Mouse (Mus musculus): ENCODE results near the gene Olfr747.
"Not testable (repeated sequence)": the region's sequence is repeated elsewhere in the genome, so short reads cannot be mapped to it uniquely, and the experiment has no call there.

The Olfr747 gene

GRCm38 (mm10) chr14:50693106-50693505 is at the start of gene Olfr747:
Gene Olfr747, minus strand, starts transcription at chr14:50693206.
- no peak for DNase-seq (ENCODE audit: low spot score)

GRCm38 (mm10) chr14:50741584-50741983 is 48.6 kb upstream of the Olfr747 start:
- no peak for DNase-seq (ENCODE audit: low spot score)

- DNase-seq (ENCODE audit: low spot score): no peak
These were observed 47.3 kb upstream of the Olfr747 start for GRCm38 (mm10) chr14:50740334-50740733.

- not testable (repeated sequence) for DNase-seq (ENCODE audit: low spot score)
These were observed 29.4 kb upstream of the Olfr747 start for GRCm38 (mm10) chr14:50722371-50722770.

- DNase-seq (ENCODE audit: low spot score): peak; percentile 35
These were observed 26.9 kb upstream of the Olfr747 start for GRCm38 (mm10) chr14:50719875-50720274.

- no peak for DNase-seq (ENCODE audit: low spot score)
These were observed 14.1 kb upstream of the Olfr747 start, which contains the start of gene Olfr748 for GRCm38 (mm10) chr14:50707073-50707472. Gene Olfr748, plus strand, starts transcription at chr14:50707373.

GRCm38 (mm10) chr14:50646783-50647182 is 46.2 kb downstream of the Olfr747 start, which contains the start of gene Olfr746:
Gene Olfr746, plus strand, starts transcription at chr14:50647083.
- DNase-seq (ENCODE audit: low spot score): no peak

GRCm38 (mm10) chr14:50639088-50639487 is 53.9 kb downstream of the Olfr747 start, which contains the start of gene Olfr745:
Gene Olfr745, plus strand, starts transcription at chr14:50639388.
- DNase-seq (ENCODE audit: low spot score): no peak

Data from MN1 (cell line).